Mouse (Mus musculus) kidney, adult 8-10 months (tissue): ENCODE data around the gene Stx18.
A peak's percentile ranks its signal among the peaks of the same experiment; 100 is the strongest.

Experiments used
- DNase-seq, 2 experiments: peaks; one replicate each; pipeline ENCODE4 v3.0.0; 2022

The Stx18 gene

DNA sequence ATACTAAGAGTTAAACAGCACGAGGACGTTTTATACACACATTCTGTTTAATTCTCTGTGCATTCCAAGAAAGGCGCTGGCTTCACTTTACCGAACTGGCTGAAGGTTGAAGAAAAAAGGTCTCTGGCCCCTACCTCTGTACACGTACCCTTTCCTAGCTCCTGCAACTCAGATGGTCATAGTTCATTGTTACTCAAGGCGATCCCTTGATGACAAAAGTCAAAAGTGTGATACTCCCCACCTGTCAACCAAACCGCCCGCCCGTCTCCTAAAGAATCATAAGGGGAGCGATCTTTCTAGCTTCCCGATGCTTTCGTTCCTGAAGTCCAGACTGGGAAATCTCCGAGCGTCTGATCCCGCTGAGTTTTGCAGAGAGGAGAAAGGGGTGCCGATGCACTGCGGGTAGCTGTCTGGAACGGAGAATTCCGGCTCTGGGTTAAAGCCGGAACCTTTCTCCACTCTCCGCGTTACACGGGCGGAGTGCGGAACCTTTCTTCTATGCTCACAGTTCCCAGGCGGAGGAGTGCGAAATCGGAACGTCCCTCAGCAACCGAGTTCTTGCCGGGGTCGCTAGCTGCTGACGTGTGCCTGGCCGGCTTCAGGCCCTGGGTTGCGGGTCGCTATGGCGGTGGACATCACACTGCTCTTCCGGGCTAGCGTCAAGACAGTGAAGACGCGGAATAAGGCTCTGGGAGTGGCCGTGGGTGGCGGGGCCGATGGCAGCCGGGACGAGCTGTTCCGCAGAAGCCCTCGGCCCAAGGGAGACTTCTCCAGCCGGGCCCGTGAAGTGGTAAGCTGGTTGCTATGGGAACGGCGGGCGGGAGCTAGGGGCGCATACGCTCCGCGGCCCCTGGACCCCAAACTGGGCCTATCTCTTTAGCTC lies at the start of gene Stx18:
TSS of gene Stx18 (plus strand) at position 33 of the 883 bp plus-strand sequence.
- DNase-seq, result peak; percentile 78 to 87

DNA sequence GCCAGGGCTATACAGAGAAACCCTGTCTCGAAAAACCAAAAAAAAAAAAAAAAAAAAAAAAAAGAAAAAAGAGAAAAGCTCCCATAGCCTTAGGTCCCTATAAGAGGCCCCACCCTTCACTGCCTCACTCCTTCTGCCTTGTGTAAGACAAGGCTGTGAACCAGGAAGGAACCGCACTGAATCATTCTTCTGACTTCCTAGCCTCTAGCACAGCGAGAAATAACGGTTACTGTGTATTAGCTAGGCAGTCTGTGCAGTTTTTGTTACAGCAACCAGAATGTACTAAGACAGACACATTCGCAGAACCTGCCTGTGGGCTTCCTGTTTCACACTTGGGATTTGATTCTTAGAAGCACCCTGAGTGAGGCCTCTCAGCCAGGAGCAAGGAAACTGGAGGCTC lies 46.2 kb upstream of the Stx18 start:
- DNase-seq, result no peak

DNA sequence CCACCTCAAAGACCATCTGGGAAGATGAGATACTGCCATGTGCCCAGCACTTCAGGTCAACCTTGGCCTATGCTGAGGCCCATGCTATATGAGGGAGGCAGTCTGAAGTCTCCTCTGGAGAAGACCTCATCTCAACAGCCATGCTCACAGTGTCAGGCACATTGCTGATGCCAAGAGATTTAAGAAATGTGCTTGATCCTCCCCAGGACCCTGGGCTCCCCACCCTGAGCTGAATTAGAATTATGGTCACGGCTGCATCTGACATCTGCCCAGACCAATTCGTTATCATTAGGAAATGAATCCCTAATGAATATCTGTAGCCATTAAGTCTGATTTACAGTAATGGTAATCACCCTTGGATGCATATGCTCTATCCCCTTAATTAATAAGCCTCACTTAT lies 39.7 kb upstream of the Stx18 start:
- DNase-seq, result no peak

DNA sequence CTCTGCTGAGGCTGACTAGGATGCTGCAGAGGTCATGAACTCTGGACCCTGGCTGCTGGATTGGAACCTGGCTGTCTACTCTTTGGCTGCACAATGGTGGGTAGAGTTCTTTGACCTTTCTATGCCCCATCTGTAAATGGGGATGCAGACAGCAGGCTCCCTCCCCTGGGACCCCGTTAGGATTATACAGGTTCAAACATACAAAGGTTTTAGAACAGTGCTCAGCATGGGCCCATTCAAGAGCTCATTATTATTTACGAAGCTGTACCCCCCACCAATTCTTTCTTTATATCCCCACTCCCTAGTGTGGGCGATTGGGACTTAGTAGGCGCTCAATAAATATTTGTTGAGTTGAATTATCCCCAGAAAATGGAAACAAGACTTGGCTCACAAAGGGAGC lies 36.0 kb upstream of the Stx18 start:
- DNase-seq, result no peak

GRCm38 (mm10) chr5:38004746-38005145 lies 33.8 kb upstream of the Stx18 start:
- peak in 1 of 2 experiments; percentile 38 for DNase-seq

DNA sequence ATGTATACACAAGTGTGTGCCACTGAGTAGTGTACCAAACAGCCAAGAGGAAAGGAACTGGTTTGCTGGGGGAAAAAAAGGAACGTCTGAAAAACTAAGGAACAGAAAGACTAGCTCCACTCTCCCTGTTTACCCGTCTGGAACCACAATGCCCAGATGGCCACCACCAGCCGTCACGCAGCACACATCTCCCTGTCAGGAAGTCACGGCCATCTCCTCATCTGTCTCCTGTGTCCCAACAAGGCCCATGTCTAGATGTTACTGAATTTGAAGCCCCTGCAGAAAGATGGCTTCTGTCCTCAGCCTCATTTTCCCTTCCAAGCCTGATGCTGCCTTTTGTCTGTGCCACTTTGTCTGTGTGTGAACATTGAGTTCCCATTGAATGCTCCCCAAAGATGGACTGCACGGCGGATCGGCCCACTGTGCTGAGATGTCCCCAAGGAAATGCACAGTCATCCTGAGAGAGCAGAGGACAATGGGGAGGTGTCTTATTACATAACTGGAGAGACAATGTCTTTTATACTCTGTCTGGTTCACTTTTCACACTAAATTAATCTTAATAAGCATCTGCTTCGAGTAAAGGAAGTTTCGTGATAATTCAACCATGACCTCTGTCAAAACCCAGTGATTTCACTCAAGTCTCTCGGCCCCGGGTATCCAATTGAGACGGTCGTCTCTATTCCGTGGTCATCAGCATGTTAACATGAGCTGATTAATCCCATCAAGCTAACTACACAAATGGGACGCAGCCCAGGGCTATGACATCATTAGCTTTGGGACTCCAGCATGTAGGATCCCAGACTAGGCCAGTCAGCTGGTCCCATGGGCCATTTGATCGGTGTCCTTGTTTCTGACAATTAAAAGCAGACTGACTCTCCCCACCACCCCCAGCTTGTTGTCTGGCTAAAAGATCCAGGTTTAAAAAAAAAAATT lies 31.9 kb upstream of the Stx18 start:
- DNase-seq, result peak in 1 of 2 experiments; percentile 4

- no peak for DNase-seq
These were observed 29.5 kb upstream of the Stx18 start for GRCm38 (mm10) chr5:38009071-38009470.

DNA sequence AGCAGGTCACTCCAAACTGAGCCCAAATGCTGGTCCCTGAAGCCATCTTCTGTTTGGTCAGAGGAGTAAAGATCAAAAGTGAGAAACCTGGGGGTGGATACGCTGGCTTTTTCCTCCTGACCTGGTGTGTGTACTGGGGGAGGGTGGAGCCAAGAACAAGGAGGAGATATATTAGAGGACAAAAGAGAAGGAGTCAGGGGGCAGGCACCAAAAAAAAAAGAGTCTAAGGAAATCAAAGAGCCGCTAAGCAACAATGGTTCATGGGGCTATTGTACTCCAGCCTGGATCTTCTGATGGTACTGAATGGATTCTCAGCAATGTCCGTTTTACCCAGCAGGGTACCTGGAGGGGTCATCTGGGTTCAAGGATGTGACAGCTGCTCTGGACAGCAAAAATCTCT lies 23.6 kb upstream of the Stx18 start:
- no peak for DNase-seq

DNA sequence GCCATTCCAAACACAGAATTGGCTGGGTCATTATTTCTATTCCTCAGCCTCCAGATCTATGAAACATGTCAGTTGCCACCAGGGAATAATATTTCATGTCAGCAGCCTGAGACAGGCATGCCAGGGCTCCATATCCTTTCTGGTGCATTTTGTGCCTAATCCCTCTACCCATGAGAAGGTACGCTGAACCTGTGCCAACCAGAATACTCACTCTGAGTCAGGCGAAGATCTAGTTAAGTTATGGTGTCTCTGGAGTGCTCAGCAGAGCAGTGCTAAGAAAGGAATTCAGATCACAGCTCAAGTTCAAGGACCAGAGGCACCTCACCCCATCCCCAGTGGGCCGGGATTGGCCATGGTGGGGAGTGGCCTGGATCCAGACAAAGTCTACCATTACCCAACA lies 21.6 kb upstream of the Stx18 start:
- no peak for DNase-seq

GRCm38 (mm10) chr5:38027656-38028055 lies 10.9 kb upstream of the Stx18 start:
- DNase-seq, result no peak

GRCm38 (mm10) chr5:38038274-38038673 lies 268 bp upstream of the Stx18 start:
- DNase-seq, result no peak

DNA sequence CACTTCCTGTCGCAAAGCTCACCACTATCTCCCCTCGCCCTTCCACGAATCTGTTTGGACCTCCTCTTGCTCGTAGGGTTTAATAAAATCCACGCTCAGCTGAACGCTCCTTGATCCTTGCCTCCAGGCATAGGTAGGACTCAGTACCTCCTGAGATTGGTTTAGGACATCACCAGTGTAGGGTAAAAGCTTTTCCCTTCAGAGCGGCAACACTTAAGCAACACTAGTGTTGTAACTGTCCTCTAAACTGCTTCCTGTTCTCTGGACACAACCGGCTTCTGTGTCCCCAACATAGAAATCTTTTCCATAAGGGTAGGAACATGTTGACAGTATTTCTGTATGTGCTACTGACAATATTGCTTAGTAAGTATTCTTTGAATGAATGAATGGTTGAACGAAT lies 1.3 kb downstream of the Stx18 start:
- DNase-seq, result no peak

DNA sequence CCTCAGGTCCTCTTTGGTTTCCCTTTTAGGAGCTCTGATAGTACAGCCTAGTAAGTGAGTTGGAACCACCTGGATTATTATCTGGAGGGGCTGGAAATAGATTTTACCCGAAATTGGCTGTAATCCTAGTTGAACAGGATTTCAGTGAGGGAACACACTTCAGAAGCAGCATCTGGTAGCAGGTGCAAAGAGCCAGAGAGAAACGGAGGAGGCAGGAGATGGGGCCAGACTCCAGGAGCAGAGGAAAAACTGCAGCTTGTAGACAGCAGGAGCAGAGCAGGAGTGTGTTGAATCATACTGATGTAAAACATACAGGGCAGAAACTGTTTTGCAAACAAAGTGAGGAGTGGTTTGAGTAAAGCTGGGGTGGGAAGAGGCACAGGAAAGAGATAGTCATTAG lies 6.4 kb downstream of the Stx18 start:
- no peak for DNase-seq

GRCm38 (mm10) chr5:38048177-38048576 lies 9.6 kb downstream of the Stx18 start:
- peak; percentile 18 to 28 for DNase-seq

GRCm38 (mm10) chr5:38061051-38061450 lies 22.5 kb downstream of the Stx18 start:
- DNase-seq, result no peak

- no peak for DNase-seq
These were observed 24.2 kb downstream of the Stx18 start for GRCm38 (mm10) chr5:38062709-38063108.

- DNase-seq, result no peak
These were observed 24.8 kb downstream of the Stx18 start for GRCm38 (mm10) chr5:38063339-38063738.

DNA sequence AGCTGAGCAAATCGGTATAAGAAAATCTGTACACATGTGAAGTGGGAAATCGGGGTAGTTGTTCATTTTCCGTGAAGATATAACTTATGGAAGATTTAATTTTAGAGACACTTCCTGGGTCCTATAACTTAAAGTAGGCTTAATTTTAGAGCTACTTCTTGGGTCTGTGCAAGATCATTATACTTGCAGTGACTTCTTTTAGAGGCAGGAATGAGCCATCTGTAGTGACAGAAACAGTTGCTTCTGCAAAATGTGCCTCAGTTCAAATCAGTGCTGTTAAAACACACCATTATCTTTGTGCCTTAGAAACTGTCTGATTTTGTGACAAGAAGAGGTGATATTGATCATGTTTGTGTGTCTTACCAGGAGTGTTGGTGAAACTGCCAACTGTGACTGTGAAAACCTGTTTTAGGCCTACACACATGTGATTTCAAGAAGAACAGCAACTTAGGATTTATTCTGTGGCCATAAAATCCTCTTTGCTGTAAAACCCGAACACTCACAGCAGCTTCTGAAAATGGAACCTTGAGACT lies 25.6 kb downstream of the Stx18 start:
- DNase-seq, result no peak

GRCm38 (mm10) chr5:38064701-38065100 lies 26.2 kb downstream of the Stx18 start:
- DNase-seq, result no peak

GRCm38 (mm10) chr5:38065454-38065853 lies 26.9 kb downstream of the Stx18 start:
- no peak for DNase-seq

GRCm38 (mm10) chr5:38066606-38067005 lies 28.1 kb downstream of the Stx18 start:
- no peak for DNase-seq

- peak; percentile 40 to 66 for DNase-seq
These were observed 37.8 kb downstream of the Stx18 start for GRCm38 (mm10) chr5:38076326-38076725.

GRCm38 (mm10) chr5:38078575-38078974 lies 40.0 kb downstream of the Stx18 start:
- peak in 1 of 2 experiments; percentile 24 for DNase-seq
